Mouse (Mus musculus): ENCODE measurements around the gene Arhgef39. TPM values are rescaled to one million over a fixed set of nuclear protein-coding genes. Genes with fewer than 3 reads are reported as not detected.
A peak's percentile ranks its signal among the peaks of the same experiment; 100 is the strongest.

The Arhgef39 gene
- 18.7 and 27.0 TPM in 2 replicates for total RNA-seq (2014; rRNA removed; ENCODE audit: low replicate concordance)
- polyA plus RNA-seq (2015; fragmentation: Nextera tagmentation; extraction: Ambion mirVana) = 7.3 and 8.8 TPM in 2 replicates

DNA sequence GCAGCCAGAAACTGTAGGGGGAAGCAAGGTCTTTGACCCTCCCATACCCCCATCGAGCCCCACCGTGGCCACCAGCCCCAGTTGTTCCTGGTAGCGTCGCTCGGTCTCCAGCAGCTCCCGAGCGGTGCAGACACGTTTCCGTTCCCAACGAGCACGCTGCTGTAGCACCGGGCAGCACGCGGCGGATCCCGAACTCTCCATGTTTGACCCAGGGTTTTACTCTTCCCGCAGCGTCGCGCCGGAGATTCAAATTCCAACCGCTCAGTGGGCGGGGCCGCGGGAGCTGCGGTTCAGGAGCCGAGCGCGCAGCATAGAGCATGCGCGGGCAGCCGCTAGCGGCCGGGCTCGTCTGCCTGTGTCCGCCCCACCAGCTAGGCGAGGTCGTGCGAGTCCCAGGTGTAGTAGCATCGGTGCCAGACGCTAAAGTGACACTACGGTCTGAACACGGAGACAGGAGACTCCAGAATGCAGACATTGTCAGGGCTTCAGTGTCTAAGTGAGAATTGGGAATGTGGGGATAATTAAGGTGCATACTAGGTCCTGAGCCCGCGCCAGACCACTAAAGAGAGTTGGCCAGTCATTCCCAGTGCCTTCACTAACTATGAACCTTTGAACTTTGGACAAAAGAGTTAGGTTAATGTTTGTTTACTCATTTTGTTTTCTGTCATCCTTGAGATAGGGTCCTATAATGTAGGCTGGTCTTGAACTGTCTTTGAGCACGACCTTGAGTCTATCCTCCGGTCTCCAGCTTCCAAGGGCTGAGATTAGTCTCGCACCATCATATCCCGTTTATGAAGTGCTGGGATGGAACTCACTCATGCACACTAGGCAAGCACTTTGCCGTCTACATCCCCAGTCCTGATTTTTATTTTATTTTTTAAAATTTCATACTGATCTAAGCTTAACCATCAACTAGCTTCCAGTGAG lies at the start of gene Arhgef39:
Gene Arhgef39 (minus strand): TSS at position 289 of the 927 bp plus-strand sequence.
- TF ChIP-seq EP300 (IDR thresholded peaks at IDR 0.05; ENCODE audit: low read depth) = no peak
- TF ChIP-seq CTCF (IDR thresholded peaks at IDR 0.05; ENCODE audit: low read depth) = no peak
- peaks cover 15% of the 10 kb centered on the region for H3K36me3 ChIP-seq (replicated peaks; ENCODE audit: control insufficient read depth, insufficient read depth, low read length)
- H3K4me2 ChIP-seq (ENCODE audit: low read depth, low read length) = peak within 1 kb of the TSS; percentile 72
- peak within 1 kb of the TSS; percentile 29; the same call in 1 of the 2 replicates for H3K9ac ChIP-seq (replicated peaks; ENCODE audit: low read depth, low read length)
- peak; percentile 92 for DNase-seq (ENCODE audit: low spot score)
- 6% methylated on average over 50 of the region's 50 CpGs for WGBS
- H3K4me3 ChIP-seq (ENCODE audit: low read depth, low read length) = peak within 1 kb of the TSS; percentile 57
- H3K9me3 ChIP-seq (replicated peaks; ENCODE audit: control insufficient read depth, low read length) = no peaks in the 10 kb centered on the region
- no peak within 1 kb of the TSS; the same call in 1 of the 2 replicates for H3K27ac ChIP-seq (ENCODE audit: low read depth)
- H3K27me3 ChIP-seq (ENCODE audit: control insufficient read depth, insufficient read depth, low read length) = no peaks in the 10 kb centered on the region
- peaks cover 23% of the 10 kb centered on the region for H3K4me1 ChIP-seq (ENCODE audit: control insufficient read depth, insufficient read depth)
- ATAC-seq (ENCODE audit: insufficient read depth, low read depth) = peak; percentile 92

DNA sequence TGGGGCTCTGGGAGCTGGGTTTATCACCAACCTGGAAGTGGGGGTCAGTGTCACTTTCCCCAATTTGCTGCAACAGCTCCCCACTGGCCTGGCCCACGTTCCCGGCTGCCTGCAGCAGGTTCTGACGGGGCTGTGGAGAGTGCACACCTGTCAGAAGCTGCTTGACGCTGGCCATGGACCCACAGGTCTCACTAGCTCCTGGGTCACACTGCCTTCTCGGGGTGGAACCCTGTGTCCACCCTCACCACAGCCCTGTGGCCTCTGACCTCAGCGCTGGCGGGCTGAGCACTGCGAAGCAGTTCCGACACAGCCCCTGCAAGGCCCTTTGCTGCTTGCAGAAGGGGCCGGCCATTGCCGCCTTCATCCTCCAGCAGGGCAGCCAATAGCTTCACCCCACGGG lies 49.6 kb upstream of the Arhgef39 start:
- Histone ChIP-seq H3K4me3 (ENCODE audit: low read depth, low read length) (no peak overlapping the region), H3K27me3 (ENCODE audit: control insufficient read depth, insufficient read depth, low read length) (no peaks in the 10 kb centered on the region), H3K9me3 (replicated peaks; ENCODE audit: control insufficient read depth, low read length) (no peaks in the 10 kb centered on the region), H3K4me1 (ENCODE audit: control insufficient read depth, insufficient read depth) (no peaks in the 10 kb centered on the region), H3K27ac (ENCODE audit: low read depth) (no peak overlapping the region), H3K9ac (replicated peaks; ENCODE audit: low read depth, low read length) (no peak overlapping the region), H3K4me2 (ENCODE audit: low read depth, low read length) (no peak overlapping the region), H3K36me3 (replicated peaks; ENCODE audit: control insufficient read depth, insufficient read depth, low read length) (peaks cover 100% of the 10 kb centered on the region)
- WGBS = 86% methylated on average over 12 of the region's 12 CpGs
- DNase-seq (ENCODE audit: low spot score) (no peak), ATAC-seq (ENCODE audit: insufficient read depth, low read depth) (no peak)
- TF ChIP-seq CTCF (IDR thresholded peaks at IDR 0.05; ENCODE audit: low read depth) (no peak), EP300 (IDR thresholded peaks at IDR 0.05; ENCODE audit: low read depth) (no peak)

DNA sequence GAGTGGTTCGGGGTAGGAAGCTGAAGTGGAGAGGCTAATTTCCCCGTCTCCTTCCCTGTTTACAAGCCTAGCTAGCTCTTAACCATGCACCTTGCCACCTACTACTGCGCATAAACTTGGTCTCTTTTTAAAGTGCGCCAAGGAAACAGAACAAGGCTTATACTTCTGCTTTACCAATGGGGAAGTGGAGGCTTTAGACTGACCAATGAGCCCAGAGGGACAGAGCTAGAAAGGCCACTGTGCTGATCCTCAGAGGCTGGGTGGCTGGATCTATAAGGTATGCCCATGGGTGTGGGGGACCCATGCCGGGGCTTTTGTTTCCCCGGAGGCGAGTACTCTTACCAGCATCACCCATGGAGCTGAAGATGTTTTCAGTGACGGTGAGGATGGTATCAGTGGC lies 47.7 kb upstream of the Arhgef39 start:
- DNase-seq (ENCODE audit: low spot score) (no peak), ATAC-seq (ENCODE audit: insufficient read depth, low read depth) (no peak)
- H3K27me3 ChIP-seq (ENCODE audit: control insufficient read depth, insufficient read depth, low read length) = no peaks in the 10 kb centered on the region
- H3K9ac ChIP-seq (replicated peaks; ENCODE audit: low read depth, low read length) = no peak overlapping the region
- WGBS = 86% methylated on average over 8 of the region's 8 CpGs
- H3K4me1 ChIP-seq (ENCODE audit: control insufficient read depth, insufficient read depth) = no peaks in the 10 kb centered on the region
- no peak overlapping the region for H3K27ac ChIP-seq (ENCODE audit: low read depth)
- TF ChIP-seq CTCF (IDR thresholded peaks at IDR 0.05; ENCODE audit: low read depth) (no peak), EP300 (IDR thresholded peaks at IDR 0.05; ENCODE audit: low read depth) (no peak)
- H3K9me3 ChIP-seq (replicated peaks; ENCODE audit: control insufficient read depth, low read length) = no peaks in the 10 kb centered on the region
- H3K4me2 ChIP-seq (ENCODE audit: low read depth, low read length) = no peak overlapping the region
- peaks cover 100% of the 10 kb centered on the region for H3K36me3 ChIP-seq (replicated peaks; ENCODE audit: control insufficient read depth, insufficient read depth, low read length)
- no peak overlapping the region for H3K4me3 ChIP-seq (ENCODE audit: low read depth, low read length)

DNA sequence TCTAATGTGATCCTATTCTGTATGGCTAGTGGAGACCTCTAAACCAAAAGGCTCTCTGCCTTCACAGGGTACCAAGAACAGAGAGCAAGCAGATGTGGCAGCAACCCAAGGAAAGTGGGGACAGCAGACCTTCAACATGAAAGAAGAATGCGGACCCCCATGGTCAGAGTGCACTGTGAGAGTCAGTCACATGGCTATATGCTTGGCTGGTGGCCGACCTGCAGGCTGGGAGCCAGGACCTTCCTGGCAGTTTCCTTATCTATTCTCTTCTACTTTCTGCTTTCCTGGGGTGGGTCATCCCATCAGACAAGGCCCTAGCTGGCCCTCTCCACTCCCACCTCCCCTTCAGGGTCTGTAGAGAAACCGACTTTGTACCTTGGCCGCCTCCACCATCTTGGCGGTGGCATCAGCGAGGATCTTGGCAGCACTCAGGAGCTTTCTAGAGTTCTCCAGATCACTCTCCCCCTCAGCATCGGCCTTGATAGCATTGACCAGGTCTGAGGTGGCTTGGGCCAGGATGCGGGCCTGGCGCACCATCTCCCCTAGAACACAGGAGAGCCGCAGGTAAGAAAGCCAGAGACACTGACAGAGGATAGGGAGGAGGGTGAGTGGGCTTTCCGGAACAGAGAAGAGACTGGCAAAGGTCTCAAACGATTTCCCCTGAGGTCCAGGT lies 47.0 kb upstream of the Arhgef39 start:
- H3K27ac ChIP-seq (ENCODE audit: low read depth) = no peak overlapping the region
- no peak overlapping the region for H3K9ac ChIP-seq (replicated peaks; ENCODE audit: low read depth, low read length)
- no peak for TF ChIP-seq CTCF (IDR thresholded peaks at IDR 0.05; ENCODE audit: low read depth)
- no peaks in the 10 kb centered on the region for H3K4me1 ChIP-seq (ENCODE audit: control insufficient read depth, insufficient read depth)
- H3K36me3 ChIP-seq (replicated peaks; ENCODE audit: control insufficient read depth, insufficient read depth, low read length) = peaks cover 100% of the 10 kb centered on the region
- ATAC-seq (ENCODE audit: insufficient read depth, low read depth) = no peak; the same call in 1 of the 2 replicates
- no peak for DNase-seq (ENCODE audit: low spot score)
- no peaks in the 10 kb centered on the region for H3K9me3 ChIP-seq (replicated peaks; ENCODE audit: control insufficient read depth, low read length)
- no peaks in the 10 kb centered on the region for H3K27me3 ChIP-seq (ENCODE audit: control insufficient read depth, insufficient read depth, low read length)
- no peak overlapping the region for H3K4me2 ChIP-seq (ENCODE audit: low read depth, low read length)
- no peak overlapping the region for H3K4me3 ChIP-seq (ENCODE audit: low read depth, low read length)
- WGBS = 81% methylated on average over 12 of the region's 12 CpGs

DNA sequence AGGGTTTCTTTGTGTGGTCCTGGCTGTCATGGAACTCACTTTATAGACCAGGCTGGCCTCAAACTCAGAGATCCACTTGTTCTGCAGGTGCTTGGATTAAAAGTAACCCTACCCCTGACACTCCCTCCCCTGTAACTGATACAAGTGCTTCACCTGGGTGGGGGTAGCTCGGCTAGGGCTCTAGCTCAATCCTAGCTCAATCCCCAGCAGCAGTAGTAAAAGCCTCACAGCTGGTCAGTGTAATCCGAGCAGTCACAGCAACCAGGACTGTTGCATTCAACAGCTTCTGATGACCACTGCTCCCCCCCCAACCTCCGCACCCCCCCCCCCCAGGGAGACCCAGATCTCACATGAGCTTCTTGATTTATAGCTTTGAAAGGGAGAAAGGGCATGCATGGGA lies 42.5 kb upstream of the Arhgef39 start:
- Histone ChIP-seq H3K9ac (replicated peaks; ENCODE audit: low read depth, low read length) (no peak overlapping the region), H3K27me3 (ENCODE audit: control insufficient read depth, insufficient read depth, low read length) (no peaks in the 10 kb centered on the region), H3K4me3 (ENCODE audit: low read depth, low read length) (no peak overlapping the region), H3K4me1 (ENCODE audit: control insufficient read depth, insufficient read depth) (no peaks in the 10 kb centered on the region), H3K27ac (ENCODE audit: low read depth) (no peak overlapping the region), H3K9me3 (replicated peaks; ENCODE audit: control insufficient read depth, low read length) (no peaks in the 10 kb centered on the region), H3K4me2 (ENCODE audit: low read depth, low read length) (no peak overlapping the region), H3K36me3 (replicated peaks; ENCODE audit: control insufficient read depth, insufficient read depth, low read length) (peaks cover 100% of the 10 kb centered on the region)
- TF ChIP-seq EP300 (IDR thresholded peaks at IDR 0.05; ENCODE audit: low read depth) (no peak), CTCF (IDR thresholded peaks at IDR 0.05; ENCODE audit: low read depth) (no peak)
- DNase-seq (ENCODE audit: low spot score) = no peak
- no peak for ATAC-seq (ENCODE audit: insufficient read depth, low read depth)
- 80% methylated on average over 3 of the region's 3 CpGs for WGBS

All from heart, postnatal 0 days (tissue).